Mouse (Mus musculus) gastrocnemius, adult 8-10 months (tissue): ENCODE results near the gene H2-Q4. TPM values are rescaled to one million over a fixed set of nuclear protein-coding genes. Genes with fewer than 3 reads are reported as not detected.
A peak's percentile ranks its signal among the peaks of the same experiment; 100 is the strongest.
"Not testable (repeated sequence)": the region's sequence is repeated elsewhere in the genome, so short reads cannot be mapped to it uniquely, and the experiment has no call there.

Source experiments
- DNase-seq, 2 experiments: peaks; one replicate each; pipeline ENCODE4 v3.0.0; 2022; ENCODE audit warnings: low spot score in 2 of 2
- total RNA-seq, 4 experiments: library from RNA; stranded (reverse); gene quantifications; 2 replicates each; pipeline ENCODE4 v1.2.4; 2022

Gene H2-Q4
- total RNA-seq, 4 experiments from 2014 or later: 3.2 to 5.2 (median 4.0) TPM

DNA sequence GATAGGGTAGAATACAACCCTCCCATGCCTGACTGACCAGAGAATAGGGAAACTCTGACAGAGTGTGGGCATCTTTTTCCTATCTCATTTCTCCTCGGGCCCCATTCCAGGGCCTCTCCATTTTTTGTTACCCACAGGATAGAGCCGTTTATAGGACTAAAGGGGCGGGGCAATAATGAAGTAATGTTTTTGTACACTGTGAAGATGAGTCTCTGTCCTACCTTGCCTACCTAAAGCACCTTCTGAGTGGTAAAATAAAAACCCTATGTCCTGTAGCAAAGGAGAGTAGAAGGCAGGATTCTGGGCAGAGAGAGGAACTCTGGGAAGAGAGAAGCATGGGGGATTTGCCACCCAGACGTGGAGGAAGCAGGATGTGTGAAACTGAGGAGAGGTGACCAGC, 40.1 kb downstream of the H2-Q4 start:
- DNase-seq: not testable (repeated sequence)

DNA sequence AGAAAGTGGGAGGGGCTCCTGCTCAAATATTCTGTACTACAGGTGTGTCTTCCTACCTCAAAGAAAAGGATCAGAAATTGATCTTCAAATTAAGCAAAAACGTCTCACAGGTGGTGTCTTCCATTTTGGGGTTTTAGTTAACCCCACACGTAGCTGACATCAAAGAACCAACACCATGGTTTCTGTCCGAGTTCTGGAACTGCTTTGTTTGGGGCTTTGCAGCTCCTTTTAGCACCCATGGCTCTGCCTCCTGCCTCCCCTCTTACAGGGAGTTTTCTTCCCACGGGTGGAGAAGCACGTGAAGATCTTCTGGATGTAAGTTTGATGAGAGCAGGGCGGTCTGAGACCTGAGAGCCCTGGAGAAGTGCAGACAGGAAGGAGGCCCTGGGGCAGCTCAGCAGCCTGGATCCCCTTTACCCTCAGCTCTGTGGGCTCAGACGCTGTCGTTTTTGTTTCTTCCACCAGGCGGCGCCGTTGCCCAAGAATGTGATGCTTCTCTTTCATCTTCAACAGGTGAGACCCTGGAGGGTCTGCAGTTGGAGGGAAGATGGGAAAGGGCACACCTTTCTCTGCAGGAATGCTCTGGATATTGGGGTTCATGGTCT, 40.9 kb downstream of the H2-Q4 start:
- not testable (repeated sequence) for DNase-seq

DNA sequence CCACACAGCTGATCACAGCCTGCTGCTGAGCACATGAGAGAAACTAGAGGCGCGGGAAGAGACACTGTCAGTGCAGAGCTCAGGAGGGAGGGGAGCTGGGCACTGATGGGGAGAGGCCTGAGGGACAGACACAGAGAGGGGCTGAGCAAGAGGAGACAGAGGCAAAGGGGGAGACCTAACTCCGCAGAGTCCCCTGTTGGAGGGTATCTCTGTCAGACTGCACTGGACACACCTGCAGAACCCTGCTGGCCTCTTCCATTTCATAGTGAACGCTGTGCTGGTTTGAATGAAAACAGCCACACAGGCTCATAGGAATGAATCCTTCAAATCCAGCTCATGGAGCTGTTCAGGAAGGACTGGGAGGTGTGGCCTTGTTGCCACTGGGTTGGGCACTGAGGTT, 41.9 kb downstream of the H2-Q4 start:
- not testable (repeated sequence) for DNase-seq

GRCm38 (mm10) chr17:35422360-35422759, 42.9 kb downstream of the H2-Q4 start:
- not testable (repeated sequence) for DNase-seq

DNA sequence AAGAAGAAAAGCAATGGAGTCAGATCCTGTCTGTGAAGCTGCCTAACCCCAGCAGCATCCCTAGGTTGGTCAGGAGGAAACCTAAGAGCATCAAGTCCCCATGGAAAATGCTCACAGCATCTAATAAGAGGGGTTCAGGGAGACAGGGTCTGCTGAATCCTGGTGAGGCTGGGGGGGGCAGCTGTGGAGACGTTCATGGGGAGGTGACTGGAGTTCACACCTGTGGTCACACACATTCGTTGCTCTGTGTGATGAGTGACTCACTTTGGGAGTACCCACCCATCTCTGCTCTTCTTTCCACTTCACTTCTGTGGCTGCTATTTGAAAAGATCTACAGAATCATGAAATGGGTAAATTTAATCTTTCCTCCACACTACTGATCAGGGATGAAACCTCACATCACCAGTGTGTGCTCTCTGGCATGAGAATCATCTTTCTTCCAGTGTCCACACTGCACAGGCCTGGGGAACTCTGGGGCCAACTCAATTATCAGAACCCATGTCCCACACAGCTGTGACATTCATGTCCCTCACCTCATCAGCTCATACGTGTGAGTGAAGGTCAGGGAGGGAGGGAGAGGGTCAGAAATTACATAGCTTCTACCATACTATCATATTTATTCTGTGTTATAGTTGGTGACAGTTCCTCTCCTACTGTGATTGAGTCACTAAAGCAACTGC, 43.9 kb downstream of the H2-Q4 start:
- DNase-seq: peak; percentile 1 to 2

GRCm38 (mm10) chr17:35424106-35424505, 44.7 kb downstream of the H2-Q4 start:
- peak in 1 of 2 experiments; percentile 1 for DNase-seq

DNA sequence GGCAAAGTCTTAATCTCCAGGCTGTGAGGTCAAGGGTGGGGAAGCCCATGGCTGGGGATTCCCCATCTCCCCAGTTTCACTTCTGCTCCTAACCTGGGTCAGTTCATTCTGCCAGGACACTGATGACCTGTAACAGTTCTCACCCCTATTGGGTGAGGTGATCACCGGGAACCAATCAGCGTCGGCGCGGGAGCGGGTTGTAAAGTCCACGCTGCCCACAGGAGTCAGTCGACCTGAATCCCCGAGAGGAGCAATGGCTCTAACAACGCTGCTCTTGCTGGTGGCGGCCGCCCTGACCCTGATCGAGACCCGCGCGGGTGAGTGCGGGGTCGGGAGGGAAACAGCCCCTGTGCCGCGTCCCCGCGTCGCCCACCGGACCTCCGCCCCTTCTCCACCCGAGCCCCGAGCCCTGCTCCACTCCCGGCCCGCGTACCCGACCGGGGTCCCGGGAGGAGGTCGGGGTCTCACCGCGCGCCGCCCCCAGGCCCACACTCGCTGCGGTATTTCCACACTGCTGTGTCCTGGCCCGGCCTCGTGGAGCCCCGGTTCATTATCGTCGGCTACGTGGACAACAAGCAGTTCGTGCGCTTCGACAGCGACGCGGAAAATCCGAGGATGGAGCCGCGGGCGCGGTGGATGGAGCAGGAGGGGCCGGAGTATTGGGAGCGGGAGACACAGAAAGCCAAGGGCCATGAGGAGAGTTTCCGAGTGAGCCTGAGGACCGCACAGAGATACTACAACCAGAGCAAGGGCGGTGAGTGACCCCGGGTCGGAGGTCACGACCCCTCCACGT, 45.4 kb downstream of the H2-Q4 start, which contains the start of gene H2-Q6:
TSS of gene H2-Q6 (plus strand) at position 227 of the 793 bp plus-strand sequence.
- peak in 1 of 2 experiments; percentile 21 for DNase-seq

DNA sequence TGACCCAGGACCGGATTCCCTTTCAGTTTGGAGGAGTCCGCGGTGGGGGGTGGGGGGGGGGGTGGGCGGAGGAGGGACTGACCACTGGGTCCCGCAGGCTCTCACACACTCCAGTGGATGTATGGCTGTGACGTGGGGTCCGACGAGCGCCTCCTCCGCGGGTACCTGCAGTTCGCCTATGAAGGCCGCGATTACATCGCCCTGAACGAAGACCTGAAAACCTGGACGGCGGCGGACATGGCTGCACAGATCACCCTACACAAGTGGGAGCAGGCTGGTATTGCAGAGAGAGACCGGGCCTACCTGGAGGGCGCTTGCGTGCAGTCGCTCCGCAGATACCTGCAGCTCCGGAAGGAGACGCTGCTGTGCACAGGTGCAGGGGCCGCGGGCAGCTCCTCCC, 46.1 kb downstream of the H2-Q4 start:
- DNase-seq: peak in 1 of 2 experiments; percentile 2

DNA sequence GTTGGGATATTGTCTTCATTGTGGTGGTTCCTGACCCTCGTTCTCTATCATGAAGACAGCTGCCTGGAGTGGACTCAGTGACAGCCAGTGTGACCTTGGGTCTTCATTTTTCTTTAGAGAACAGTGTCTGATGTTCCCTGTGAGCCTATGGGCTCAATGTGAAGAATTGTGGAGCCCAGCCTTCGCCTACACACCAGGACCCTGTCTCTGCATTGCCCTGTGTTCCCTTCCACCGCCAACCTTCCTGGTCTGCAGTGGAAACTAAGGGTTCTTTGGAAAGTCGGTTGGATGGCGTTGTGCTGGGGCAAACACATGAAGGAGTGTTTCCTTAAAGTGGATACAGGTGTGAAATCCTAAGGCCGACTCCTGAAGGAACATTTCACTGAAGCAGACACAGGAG, 49.5 kb downstream of the H2-Q4 start:
- not testable (repeated sequence) for DNase-seq

DNA sequence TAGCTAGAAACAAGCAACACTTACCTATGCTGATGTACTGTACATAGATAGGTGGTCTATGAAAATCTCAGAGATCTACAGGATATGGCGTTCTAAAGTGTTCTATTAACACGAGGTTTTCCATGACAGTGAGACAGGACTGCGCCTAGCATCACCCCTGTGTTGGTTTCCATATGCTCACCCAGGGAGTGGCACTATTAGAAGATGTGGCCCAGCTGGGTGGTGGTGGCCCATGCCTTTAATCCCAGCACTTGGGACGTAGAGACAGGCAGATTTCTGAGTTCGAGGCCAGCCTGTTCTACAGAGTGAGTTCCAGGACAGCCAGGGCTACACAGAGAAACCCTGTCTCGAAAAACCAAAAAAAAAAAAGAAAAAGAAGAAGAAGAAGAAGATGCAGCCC, 51.3 kb downstream of the H2-Q4 start:
- not testable (repeated sequence) for DNase-seq

DNA sequence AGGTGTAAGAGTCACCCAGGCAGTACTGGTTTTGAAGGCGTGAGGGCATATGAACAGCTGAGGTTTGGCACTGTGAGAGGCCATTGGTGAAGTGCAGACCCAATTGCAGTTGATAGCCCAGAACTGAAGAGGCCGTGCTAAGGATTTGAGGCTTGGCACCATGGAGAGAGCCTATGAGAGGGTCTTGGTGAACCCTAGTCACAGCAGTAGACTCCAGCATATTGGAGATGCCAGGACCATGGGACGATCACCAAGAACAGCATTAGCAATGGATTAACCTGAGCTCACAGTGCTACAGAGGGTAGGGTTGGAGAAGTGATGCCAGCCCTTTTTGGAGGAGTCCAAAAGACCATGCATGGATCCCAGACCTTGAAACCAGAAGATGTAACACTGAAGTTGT, 52.8 kb downstream of the H2-Q4 start:
- DNase-seq: not testable (repeated sequence)

- not testable (repeated sequence) for DNase-seq
Observed at GRCm38 (mm10) chr17:35434836-35435235, 55.4 kb downstream of the H2-Q4 start.

Other genes with a start within 250 kb of the H2-Q4 start
- gene Apom, start 247.6 kb upstream of the H2-Q4 start, total RNA-seq: not detected
- gene Bag6, start 244.4 kb upstream of the H2-Q4 start, total RNA-seq: 100 to 1,000 TPM; 206 to 247 (median 236) TPM
- 10 to 100 TPM; 90.5 to 98.3 (median 94.6) TPM for gene Prrc2a, start 214.7 kb upstream of the H2-Q4 start, total RNA-seq
- gene Aif1, start 203.5 kb upstream of the H2-Q4 start, total RNA-seq: under 1 TPM in 2 of 4 experiments, not detected in 2; 0.52 to 0.72 TPM
- under 1 TPM in 2 of 4 experiments, not detected in 2; 0.73 to 0.92 TPM for gene Lst1, start 191.2 kb upstream of the H2-Q4 start, total RNA-seq
- not detected for gene Ltb, start 185.2 kb upstream of the H2-Q4 start, total RNA-seq
- gene Tnf, start 177.6 kb upstream of the H2-Q4 start, total RNA-seq: under 1 TPM in 1 of 4 experiments, not detected in 3; 0.31 TPM
- under 1 TPM; 0.53 to 0.76 (median 0.65) TPM for gene Lta, start 174.3 kb upstream of the H2-Q4 start, total RNA-seq
- gene Gm16181, start 158.8 kb upstream of the H2-Q4 start, total RNA-seq: not detected
- 1 to 10 TPM; 1.3 to 2.3 (median 1.9) TPM for gene Atp6v1g2, start 146.0 kb upstream of the H2-Q4 start, total RNA-seq
- gene Nfkbil1, start 143.8 kb upstream of the H2-Q4 start, total RNA-seq: 1 to 10 TPM; 6.3 to 8.6 (median 8.0) TPM
- gene Ddx39b, start 137.9 kb upstream of the H2-Q4 start, total RNA-seq: 10 to 100 TPM; 77.1 to 93.9 (median 81.7) TPM
- gene H2-D1, start 116.9 kb upstream of the H2-Q4 start, total RNA-seq: 10 to 100 TPM; 31.3 to 52.9 (median 41.7) TPM
- under 1 TPM in 3 of 4 experiments, not detected in 1; 0.17 to 0.65 (median 0.21) TPM for gene H2-Q1, start 59.2 kb upstream of the H2-Q4 start, total RNA-seq
- gene H2-Q2, start 37.4 kb upstream of the H2-Q4 start, total RNA-seq: under 1 TPM; 0.38 to 0.90 (median 0.45) TPM
- gene H2-Q6, start 45.2 kb downstream of the H2-Q4 start, total RNA-seq: 1 to 10 TPM in 1 of 4 experiments, under 1 TPM in 3; 0.68 to 1.1 (median 0.87) TPM
- gene H2-Q7, start 59.5 kb downstream of the H2-Q4 start, total RNA-seq: 1 to 10 TPM in 3 of 4 experiments, under 1 TPM in 1; 0.94 to 1.6 (median 1.2) TPM
- gene H2-Q10, start 90.5 kb downstream of the H2-Q4 start, total RNA-seq: under 1 TPM in 3 of 4 experiments, not detected in 1; 0.07 to 0.78 (median 0.29) TPM
- gene Pou5f1, start 126.4 kb downstream of the H2-Q4 start, total RNA-seq: not detected
- under 1 TPM; 0.32 to 0.67 (median 0.51) TPM for gene Tcf19, start 137.2 kb downstream of the H2-Q4 start, total RNA-seq
- gene Cchcr1, start 137.5 kb downstream of the H2-Q4 start, total RNA-seq: 1 to 10 TPM in 3 of 4 experiments, under 1 TPM in 1; 0.82 to 1.3 (median 1.1) TPM
- not detected for gene Psors1c2, start 153.6 kb downstream of the H2-Q4 start, total RNA-seq
- 1 to 10 TPM in 1 of 4 experiments, under 1 TPM in 1, not detected in 2; 0.29 to 1.1 TPM for gene Cdsn, start 172.5 kb downstream of the H2-Q4 start, total RNA-seq
- not detected for gene 2300002M23Rik, start 187.8 kb downstream of the H2-Q4 start, total RNA-seq
- not detected for gene Sfta2, start 221.9 kb downstream of the H2-Q4 start, total RNA-seq
- not detected for gene Gm9573, start 247.0 kb downstream of the H2-Q4 start, total RNA-seq